Mouse (Mus musculus) 416B (cell line): ENCODE measurements at regions not wholly inside any gene's neighbourhood (a gene's known extent, or its start where the extent isn't known, plus 50 kb on each side); places are given as distances from the start of the nearest gene placed in this dataset.
A peak's percentile ranks its signal among the peaks of the same experiment; 100 is the strongest.

Source experiments
- DNase-seq: peaks from one replicate; pipeline ENCODE4 v3.0.0; 2011; ENCODE audit warnings: low read depth

DNA sequence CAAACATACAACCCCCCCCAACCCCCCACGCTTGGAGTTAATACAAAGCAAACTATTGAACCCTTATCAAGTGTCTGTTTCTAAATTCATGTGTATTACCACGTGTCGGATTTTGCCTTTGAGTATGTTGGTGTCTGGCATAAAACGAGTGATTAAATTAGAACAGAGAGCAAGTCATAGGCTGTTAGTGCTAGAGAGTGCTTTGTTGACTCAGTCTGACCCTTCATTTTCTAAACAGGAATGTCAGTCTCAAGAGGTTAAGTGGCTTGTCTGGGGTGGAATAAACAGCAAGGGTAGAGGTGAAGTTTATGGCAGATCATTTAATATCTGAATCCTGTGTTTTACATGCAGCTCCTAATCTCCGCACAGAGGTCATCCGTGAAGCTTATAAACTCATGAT, 104.1 kb downstream of the Uchl5 start:
- no peak for DNase-seq

- no peak for DNase-seq
These were observed 102.5 kb downstream of the Uchl5 start for GRCm38 (mm10) chr1:143879622-143880021.

- no peak for DNase-seq
These were observed 101.2 kb downstream of the Uchl5 start for GRCm38 (mm10) chr1:143878266-143878665.

- no peak for DNase-seq
These were observed 83.2 kb downstream of the Uchl5 start for GRCm38 (mm10) chr1:143860319-143860718.

DNA sequence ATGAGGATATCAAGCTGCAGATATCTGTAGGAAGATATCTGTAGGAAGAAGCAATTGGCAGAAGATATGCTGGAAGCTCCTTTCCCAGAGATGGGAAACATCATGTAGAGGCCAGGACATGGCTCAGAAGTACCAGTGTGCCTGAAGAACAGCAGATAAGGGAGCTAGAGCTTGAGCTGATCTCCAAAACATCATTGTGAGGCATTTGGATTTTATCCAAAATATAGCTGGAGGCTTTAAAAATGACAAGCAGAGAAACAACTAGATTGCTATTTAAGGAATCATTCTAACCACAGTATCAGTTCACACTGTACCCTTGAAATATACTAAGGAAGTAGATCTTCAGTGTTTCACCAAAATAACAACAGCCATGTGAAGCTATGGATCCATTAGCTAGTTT, 81.5 kb downstream of the Uchl5 start:
- DNase-seq, result peak; percentile 34
